Mouse (Mus musculus) myocyte (in vitro differentiated cells): ENCODE data around the gene Wnt2. TPM values are rescaled to one million over a fixed set of nuclear protein-coding genes. Genes with fewer than 3 reads are reported as not detected.

Source experiments
- H3K27me3 ChIP-seq: one replicate; pipeline ENCODE4 v1.6.1; 2011; ENCODE audit not compliant: control insufficient read depth, insufficient read depth, insufficient read length
- H3K36me3 ChIP-seq: one replicate; pipeline ENCODE4 v1.6.1; 2011; ENCODE audit not compliant: control insufficient read depth, insufficient read depth
- H3K4me2 ChIP-seq: one replicate; pipeline ENCODE4 v1.6.1; 2011; ENCODE audit warnings: low read depth, control low read depth
- H3K4me3 ChIP-seq: one replicate; pipeline ENCODE4 v1.5.1; 2011; ENCODE audit warnings: mild to moderate bottlenecking, control low read depth, moderate library complexity
- H3K79me2 ChIP-seq: one replicate; pipeline ENCODE4 v1.6.1; 2011; ENCODE audit not compliant: control insufficient read depth, insufficient read depth
- H3ac ChIP-seq: one replicate; pipeline ENCODE4 v1.6.1; 2011; ENCODE audit not compliant: control insufficient read depth, insufficient read length
- CEBPB ChIP-seq: IDR thresholded peaks from 2 replicates; pipeline ENCODE4 v1.6.1; 2011; ENCODE audit warnings: mild to moderate bottlenecking, moderate library complexity; ENCODE audit not compliant: poor library complexity, insufficient read depth, severe bottlenecking
- E2F4 ChIP-seq: IDR thresholded peaks from one replicate; pipeline ENCODE4 v1.6.1; 2011; ENCODE audit warnings: mild to moderate bottlenecking, control low read depth, moderate library complexity; ENCODE audit not compliant: insufficient read depth
- MAX ChIP-seq: IDR thresholded peaks from one replicate; pipeline ENCODE4 v1.6.1; 2011; ENCODE audit warnings: low read depth, mild to moderate bottlenecking, control low read depth
- MYOD1 ChIP-seq, 3 experiments: IDR thresholded peaks; one replicate each; pipeline ENCODE4 v1.6.1; 2011; ENCODE audit warnings: control low read depth in 2 of 3, low read depth in 2 of 3, mild to moderate bottlenecking in 2 of 3, moderate library complexity in 1 of 3; ENCODE audit not compliant: insufficient read length in 2 of 3, control insufficient read depth in 1 of 3
- MYOG ChIP-seq, 3 experiments: IDR thresholded peaks; one replicate each; pipeline ENCODE4 v1.6.1; 2011; ENCODE audit warnings: control low read depth in 2 of 3, low read depth in 2 of 3, mild to moderate bottlenecking in 2 of 3; ENCODE audit not compliant: insufficient read length in 2 of 3, control insufficient read depth in 1 of 3, insufficient read depth in 1 of 3
- POLR2A ChIP-seq: IDR thresholded peaks from one replicate; pipeline ENCODE4 v1.6.1; 2011; ENCODE audit warnings: low read depth, mild to moderate bottlenecking, control low read depth, moderate library complexity; ENCODE audit not compliant: insufficient read length
- POLR2AphosphoS2 ChIP-seq: IDR thresholded peaks from one replicate; pipeline ENCODE4 v1.6.1; 2011; ENCODE audit warnings: low read depth, control low read depth; ENCODE audit not compliant: insufficient read length
- REST ChIP-seq: IDR thresholded peaks from one replicate; pipeline ENCODE4 v1.6.1; 2011; ENCODE audit warnings: mild to moderate bottlenecking, control low read depth, moderate library complexity; ENCODE audit not compliant: insufficient read depth, insufficient read length
- SRF ChIP-seq: IDR thresholded peaks from one replicate; pipeline ENCODE4 v1.6.1; 2011; ENCODE audit warnings: low read depth; ENCODE audit not compliant: control insufficient read depth, insufficient read length
- TCF12 ChIP-seq: IDR thresholded peaks from one replicate; pipeline ENCODE4 v1.6.1; 2011; ENCODE audit warnings: mild to moderate bottlenecking, control low read depth; ENCODE audit not compliant: poor library complexity, insufficient read depth, severe bottlenecking
- TCF3 ChIP-seq: IDR thresholded peaks from one replicate; pipeline ENCODE4 v1.6.1; 2011; ENCODE audit warnings: low read depth, control low read depth; ENCODE audit not compliant: insufficient read length
- USF1 ChIP-seq: IDR thresholded peaks from one replicate; pipeline ENCODE4 v1.6.1; 2011; ENCODE audit warnings: low read depth, mild to moderate bottlenecking, control low read depth, moderate library complexity
- polyA plus RNA-seq: library from polyadenylated mRNA; unstranded; fragments of >200 nt; fragmentation: generic; extraction: Trizol; gene quantifications from one replicate; pipeline ENCODE4 v1.2.1, GENCODE M21; 2012; ENCODE audit warnings: missing spikeins

Wnt2 gene
- polyA plus RNA-seq, 1 experiment, result not detected

DNA sequence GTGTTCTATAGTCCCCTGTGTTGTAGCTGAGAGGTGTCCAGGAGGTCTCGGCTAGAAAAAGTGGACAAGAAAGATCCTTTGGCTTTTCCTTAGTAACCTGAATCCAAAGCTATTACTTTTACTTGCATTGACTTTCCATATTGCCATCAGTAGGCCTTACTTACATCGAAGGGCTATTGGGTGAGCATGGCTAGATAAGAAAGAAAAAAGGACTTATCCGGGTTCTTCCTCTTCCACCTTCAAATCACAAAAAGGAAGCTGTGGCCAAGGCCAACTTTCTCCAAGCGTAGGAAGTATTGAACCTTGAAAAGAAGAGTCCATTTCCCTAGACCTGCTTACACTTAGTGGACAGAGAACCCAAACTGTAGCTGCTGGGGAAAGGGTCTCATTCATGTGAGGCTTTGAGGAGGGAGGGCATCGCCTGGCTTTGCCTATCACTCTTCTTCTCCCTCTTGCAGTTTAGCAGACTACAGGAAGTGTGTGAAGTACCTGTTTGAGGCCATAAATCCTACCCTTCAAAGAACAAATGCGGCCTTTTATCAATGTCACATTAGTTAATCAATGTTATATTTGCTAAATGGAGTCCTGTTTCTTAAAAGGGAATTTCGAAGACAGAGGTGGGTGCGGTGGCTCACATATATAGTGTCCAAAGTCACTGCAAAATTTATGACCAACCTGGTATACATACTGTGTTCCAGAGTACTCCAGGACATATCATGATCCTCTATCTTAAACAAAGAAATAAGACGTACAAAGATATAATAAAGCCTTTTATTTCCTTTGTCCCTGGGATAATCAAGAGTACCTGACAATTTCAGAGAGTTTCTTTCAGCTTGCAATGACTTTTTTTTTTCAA, 40.0 kb downstream of the Wnt2 start:
- no peak for TF ChIP-seq TCF12
- TF ChIP-seq POLR2AphosphoS2, result no peak
- TF ChIP-seq E2F4, result no peak
- no peak for TF ChIP-seq POLR2A
- TF ChIP-seq MYOG (IDR thresholded peaks at IDR 0.05; ENCODE audit: control insufficient read depth in 1 of 3, insufficient read depth in 1 of 3, insufficient read length in 2 of 3, low read depth in 2 of 3), result no peak
- TF ChIP-seq MYOD1 (IDR thresholded peaks at IDR 0.05; ENCODE audit: control insufficient read depth in 1 of 3, insufficient read length in 2 of 3, low read depth in 2 of 3), result no peak
- no peak for TF ChIP-seq TCF3
- no peak for TF ChIP-seq CEBPB
- H3K36me3 ChIP-seq, result no peaks in the 10 kb centered on the region
- no peaks in the 10 kb centered on the region for H3K79me2 ChIP-seq

DNA sequence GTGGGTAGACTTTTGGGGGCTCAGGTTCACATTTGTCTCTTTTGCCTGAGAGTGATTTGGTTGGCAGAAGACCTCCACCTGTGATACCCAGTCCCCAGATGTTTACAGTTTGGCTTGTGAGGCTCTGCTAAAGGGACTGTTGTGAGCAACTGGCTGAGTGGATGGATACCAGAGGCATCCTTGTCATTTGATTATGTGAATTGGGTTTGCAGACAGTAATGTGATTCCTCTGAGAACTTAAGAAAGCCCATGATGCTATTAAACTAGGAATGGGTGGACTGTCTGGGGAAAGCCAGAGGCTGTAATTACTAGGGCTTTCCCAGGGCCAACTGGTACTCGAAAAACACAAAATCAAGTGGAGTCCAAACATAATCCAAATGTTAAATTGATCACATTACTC, 51.0 kb downstream of the Wnt2 start:
- H3K27me3 ChIP-seq, result no peaks in the 10 kb centered on the region
- TF ChIP-seq TCF3 (no peak), REST (no peak), TCF12 (no peak), SRF (no peak), MYOD1 (IDR thresholded peaks at IDR 0.05; ENCODE audit: control insufficient read depth in 1 of 3, insufficient read length in 2 of 3, low read depth in 2 of 3) (no peak), MYOG (IDR thresholded peaks at IDR 0.05; ENCODE audit: control insufficient read depth in 1 of 3, insufficient read depth in 1 of 3, insufficient read length in 2 of 3, low read depth in 2 of 3) (no peak), POLR2A (no peak), USF1 (no peak), E2F4 (no peak), POLR2AphosphoS2 (no peak), MAX (no peak), CEBPB (no peak)
- no peak overlapping the region for H3ac ChIP-seq
- H3K4me3 ChIP-seq, result no peak overlapping the region
- H3K4me2 ChIP-seq, result peak overlapping the region; percentile 21
- H3K36me3 ChIP-seq, result no peaks in the 10 kb centered on the region
- no peaks in the 10 kb centered on the region for H3K79me2 ChIP-seq

More for the DNA sequence above, 40.0 kb downstream of the Wnt2 start:
- Histone ChIP-seq H3K4me3 (no peak overlapping the region), H3K27me3 (no peaks in the 10 kb centered on the region), H3K4me2 (no peak overlapping the region), H3ac (no peak overlapping the region)

DNA sequence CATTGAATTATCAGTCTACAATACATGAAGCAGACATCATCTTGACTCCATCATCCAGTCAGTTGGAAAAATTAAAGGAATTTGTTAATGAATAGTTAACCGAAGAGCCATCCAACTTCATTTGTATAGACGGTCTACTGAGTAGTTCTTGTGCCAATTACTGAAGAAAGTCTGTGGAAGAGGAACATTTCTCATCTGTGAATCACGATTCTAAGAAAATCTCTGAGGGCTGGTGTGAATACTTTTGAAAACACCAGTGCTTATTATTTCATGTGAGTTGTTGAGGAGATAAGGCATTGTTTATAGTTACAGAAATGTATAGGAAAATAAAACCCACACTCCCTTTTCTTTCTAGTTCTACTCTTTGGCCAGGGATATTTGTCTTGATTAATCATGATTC, 51.5 kb downstream of the Wnt2 start:
- TF ChIP-seq POLR2A (no peak), MYOG (IDR thresholded peaks at IDR 0.05; ENCODE audit: control insufficient read depth in 1 of 3, insufficient read depth in 1 of 3, insufficient read length in 2 of 3, low read depth in 2 of 3) (no peak), USF1 (no peak), SRF (no peak), MAX (no peak)

DNA sequence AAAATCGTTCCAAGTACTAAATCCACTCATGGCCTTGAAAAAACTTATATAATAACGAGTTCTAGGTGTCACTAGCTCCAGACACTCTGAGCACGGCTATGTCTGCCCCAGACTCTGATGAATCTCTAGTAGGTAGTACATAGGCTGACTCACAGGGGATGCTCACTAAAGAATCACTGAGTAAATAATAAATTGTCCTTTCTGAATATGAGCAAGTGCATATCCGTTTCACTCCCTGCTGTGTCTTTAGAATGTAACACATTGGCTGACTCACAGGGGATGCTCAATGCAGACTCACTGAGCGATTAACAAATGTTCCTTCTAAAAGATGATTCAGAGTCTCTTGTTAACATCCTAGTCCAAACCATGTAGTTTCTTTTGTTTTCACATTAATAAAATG, 52.1 kb downstream of the Wnt2 start:
- H3K4me2 ChIP-seq, result peak overlapping the region; percentile 21
- TF ChIP-seq MAX, result no peak
- no peak for TF ChIP-seq E2F4
- TF ChIP-seq POLR2A, result no peak
- TF ChIP-seq USF1, result no peak
- no peak for TF ChIP-seq MYOG (IDR thresholded peaks at IDR 0.05; ENCODE audit: control insufficient read depth in 1 of 3, insufficient read depth in 1 of 3, insufficient read length in 2 of 3, low read depth in 2 of 3)
- no peak for TF ChIP-seq MYOD1 (IDR thresholded peaks at IDR 0.05; ENCODE audit: control insufficient read depth in 1 of 3, insufficient read length in 2 of 3, low read depth in 2 of 3)
- no peak for TF ChIP-seq TCF12
- TF ChIP-seq CEBPB, result no peak
- no peak for TF ChIP-seq REST
- no peak for TF ChIP-seq POLR2AphosphoS2
- TF ChIP-seq SRF, result no peak
- no peak for TF ChIP-seq TCF3
- H3K36me3 ChIP-seq, result no peaks in the 10 kb centered on the region
- H3K79me2 ChIP-seq, result no peaks in the 10 kb centered on the region
- H3K27me3 ChIP-seq, result no peaks in the 10 kb centered on the region
- no peak overlapping the region for H3K4me3 ChIP-seq
- H3ac ChIP-seq, result no peak overlapping the region

More for the DNA sequence above, 51.5 kb downstream of the Wnt2 start:
- Histone ChIP-seq H3K4me3 (no peak overlapping the region), H3K4me2 (peak overlapping the region; percentile 21), H3K27me3 (no peaks in the 10 kb centered on the region), H3K36me3 (no peaks in the 10 kb centered on the region), H3K79me2 (no peaks in the 10 kb centered on the region), H3ac (no peak overlapping the region)

DNA sequence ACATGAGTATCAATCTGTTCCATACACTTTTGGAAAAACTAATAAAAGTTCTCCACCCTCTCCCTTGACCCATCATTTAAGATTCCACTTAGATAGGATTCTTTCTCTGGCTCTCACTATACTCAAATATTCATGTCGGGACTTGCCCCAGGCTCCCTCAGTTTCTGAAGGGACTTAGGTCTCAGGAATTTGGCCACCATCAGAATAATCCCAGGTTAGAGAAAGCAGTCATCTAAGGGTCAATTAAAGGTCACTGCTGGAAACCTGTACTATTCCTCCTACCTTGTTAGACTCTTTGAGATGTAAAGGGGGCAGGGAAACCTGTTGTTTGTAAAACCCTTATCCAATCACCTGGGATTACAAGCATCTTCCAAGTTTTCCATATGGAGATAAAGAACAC, 53.2 kb downstream of the Wnt2 start:
- no peaks in the 10 kb centered on the region for H3K27me3 ChIP-seq
- H3ac ChIP-seq, result no peak overlapping the region
- H3K36me3 ChIP-seq, result no peaks in the 10 kb centered on the region
- no peak overlapping the region for H3K4me2 ChIP-seq
- no peaks in the 10 kb centered on the region for H3K79me2 ChIP-seq
- H3K4me3 ChIP-seq, result no peak overlapping the region
- TF ChIP-seq CEBPB, result no peak
- no peak for TF ChIP-seq REST
- TF ChIP-seq POLR2A, result no peak
- no peak for TF ChIP-seq MYOD1 (IDR thresholded peaks at IDR 0.05; ENCODE audit: control insufficient read depth in 1 of 3, insufficient read length in 2 of 3, low read depth in 2 of 3)
- no peak for TF ChIP-seq SRF
- no peak for TF ChIP-seq E2F4
- no peak for TF ChIP-seq POLR2AphosphoS2
- TF ChIP-seq MAX, result no peak
- no peak for TF ChIP-seq MYOG (IDR thresholded peaks at IDR 0.05; ENCODE audit: control insufficient read depth in 1 of 3, insufficient read depth in 1 of 3, insufficient read length in 2 of 3, low read depth in 2 of 3)
- no peak for TF ChIP-seq TCF3
- no peak for TF ChIP-seq TCF12
- TF ChIP-seq USF1, result no peak
